Mouse (Mus musculus) olfactory bulb, adult 2 months (tissue): ENCODE measurements around the gene Msto1.
"Not testable (repeated sequence)": the region's sequence is repeated elsewhere in the genome, so short reads cannot be mapped to it uniquely, and the experiment has no call there.

Source experiments
- CTCF ChIP-seq: fragments of 200-500 bp; IDR thresholded peaks from 2 replicates; pipeline ENCODE4 v1.5.1; 2012; ENCODE audit warnings: low read depth, mild to moderate bottlenecking, low read length, moderate library complexity; ENCODE audit not compliant: insufficient read depth
- POLR2A ChIP-seq: fragments of 200-500 bp; IDR thresholded peaks from 2 replicates; pipeline ENCODE4 v1.6.1; 2012; ENCODE audit warnings: mild to moderate bottlenecking, low read depth, low read length, moderate library complexity; ENCODE audit not compliant: insufficient read depth

DNA sequence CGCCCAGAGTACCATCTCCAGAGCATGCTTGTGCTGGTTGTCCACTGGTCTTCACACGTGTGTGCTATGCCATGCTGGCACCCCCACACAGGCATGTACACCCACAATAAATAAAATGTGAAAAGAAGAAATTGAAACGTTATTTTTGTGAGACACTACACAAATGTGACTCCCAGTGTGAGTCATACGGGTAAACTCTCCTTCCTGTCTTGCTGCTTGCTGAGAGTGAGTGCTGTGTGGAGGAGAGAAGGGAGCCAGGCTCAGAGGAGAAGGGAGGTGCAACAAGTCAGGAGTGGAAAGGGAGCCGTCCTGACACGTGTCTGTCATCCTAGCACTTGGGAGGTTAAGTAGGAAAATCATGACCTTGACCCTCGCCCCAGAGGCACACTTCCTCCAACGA, 46.6 kb downstream of the Msto1 start:
- not testable (repeated sequence) for TF ChIP-seq POLR2A, CTCF
